ENCODE assay signal across 8 mouse cellular contexts in genomic region chr11:26073638-26074294, GRCm38 (mm10).
DNase-seq lines count a peak whose midpoint lies in the region; ATAC-seq lines count a peak whose summit lies in the region.

No protein-coding gene starts in this region.

- DNase-seq in liver, result peak; percentile 26
- DNase-seq in cerebellum, postnatal 25 days, result peak; percentile 16 to 54
- DNase-seq in frontal cortex, postnatal 36 days (ENCODE audit: low spot score in 2 of 2), result peak; percentile 57 to 79

- no peaks in the 10 kb centered on the region for H3K9me3 ChIP-seq in liver, embryonic 12.5 days (replicated peaks)
- H3K9me3 ChIP-seq in kidney, embryonic 16.5 days (ENCODE audit: low read length), result no peaks in the 10 kb centered on the region
- no peaks in the 10 kb centered on the region for H3K9me3 ChIP-seq in limb, embryonic 13.5 days
- no peaks in the 10 kb centered on the region for H3K9me3 ChIP-seq in neural tube, embryonic 15.5 days (replicated peaks)

- H3K36me3 ChIP-seq in liver, embryonic 12.5 days, result no peaks in the 10 kb centered on the region
- H3K36me3 ChIP-seq in kidney, embryonic 16.5 days (ENCODE audit: insufficient read depth, low read length), result no peaks in the 10 kb centered on the region
- H3K36me3 ChIP-seq in limb, embryonic 13.5 days, result no peaks in the 10 kb centered on the region
- H3K36me3 ChIP-seq in neural tube, embryonic 15.5 days, result no peaks in the 10 kb centered on the region

- no peak for ATAC-seq in liver, embryonic 12.5 days
- peak; percentile 88; the same call in 1 of the 2 replicates for ATAC-seq in kidney, embryonic 16.5 days (ENCODE audit: low FRiP score, low TSS enrichment)
- ATAC-seq in limb, embryonic 13.5 days (ENCODE audit: low FRiP score, low read depth), result peak; percentile 73
- peak; percentile 95 for ATAC-seq in neural tube, embryonic 15.5 days (ENCODE audit: low FRiP score)
- no peak for ATAC-seq in activated CD4-positive, CD25-positive, alpha-beta regulatory T cell, adult 4 months

- WGBS in liver, embryonic 12.5 days (ENCODE audit: insufficient replicate concordance), result 40% methylated on average over 8 of the region's 8 CpGs
- WGBS in kidney, embryonic 16.5 days, result 46% methylated on average over 8 of the region's 8 CpGs
- 45% methylated on average over 8 of the region's 8 CpGs for WGBS in limb, embryonic 13.5 days
- 31% methylated on average over 8 of the region's 8 CpGs for WGBS in neural tube, embryonic 15.5 days

- no peak overlapping the region for H3K27ac ChIP-seq in liver, embryonic 12.5 days
- no peak overlapping the region for H3K27ac ChIP-seq in kidney, embryonic 16.5 days (ENCODE audit: low read length)
- no peak overlapping the region for H3K27ac ChIP-seq in limb, embryonic 13.5 days
- peak overlapping the region; percentile 18 for H3K27ac ChIP-seq in neural tube, embryonic 15.5 days (replicated peaks)

- H3K9ac ChIP-seq in liver, embryonic 12.5 days, result no peak overlapping the region
- H3K9ac ChIP-seq in kidney, embryonic 16.5 days (replicated peaks; ENCODE audit: low read length), result no peak overlapping the region
- no peak overlapping the region for H3K9ac ChIP-seq in limb, embryonic 13.5 days
- no peak overlapping the region for H3K9ac ChIP-seq in neural tube, embryonic 15.5 days (replicated peaks)

- no peak overlapping the region for H3K4me2 ChIP-seq in liver, embryonic 12.5 days
- H3K4me2 ChIP-seq in kidney, embryonic 16.5 days (replicated peaks; ENCODE audit: low read depth, low read length), result no peak overlapping the region
- H3K4me2 ChIP-seq in limb, embryonic 13.5 days (replicated peaks), result no peak overlapping the region
- no peak overlapping the region for H3K4me2 ChIP-seq in neural tube, embryonic 15.5 days

- no peak overlapping the region for H3K4me3 ChIP-seq in liver, embryonic 12.5 days
- no peak overlapping the region for H3K4me3 ChIP-seq in kidney, embryonic 16.5 days (ENCODE audit: low read length)
- H3K4me3 ChIP-seq in limb, embryonic 13.5 days, result no peak overlapping the region
- no peak overlapping the region for H3K4me3 ChIP-seq in neural tube, embryonic 15.5 days (replicated peaks)

- H3K4me1 ChIP-seq in liver, embryonic 12.5 days, result no peaks in the 10 kb centered on the region
- no peaks in the 10 kb centered on the region for H3K4me1 ChIP-seq in kidney, embryonic 16.5 days (ENCODE audit: insufficient read depth, low read length)
- H3K4me1 ChIP-seq in limb, embryonic 13.5 days, result no peaks in the 10 kb centered on the region
- no peaks in the 10 kb centered on the region for H3K4me1 ChIP-seq in neural tube, embryonic 15.5 days

- H3K27me3 ChIP-seq in liver, embryonic 12.5 days (replicated peaks), result no peaks in the 10 kb centered on the region
- no peaks in the 10 kb centered on the region for H3K27me3 ChIP-seq in kidney, embryonic 16.5 days (ENCODE audit: insufficient read depth, low read length)
- no peaks in the 10 kb centered on the region for H3K27me3 ChIP-seq in limb, embryonic 13.5 days
- H3K27me3 ChIP-seq in neural tube, embryonic 15.5 days (replicated peaks), result no peaks in the 10 kb centered on the region

Comparison
In these comparisons a context has a peak if more than half of its experiments do, and no peak if none do; other contexts are left out.
1. ATAC-seq: peak in kidney, embryonic 16.5 days (single experiment), limb, embryonic 13.5 days (single experiment) and neural tube, embryonic 15.5 days (single experiment); none in liver, embryonic 12.5 days (single experiment) and activated CD4-positive, CD25-positive, alpha-beta regulatory T cell, adult 4 months (single experiment).
2. Peak in every context shown above with its lines, with median percentiles within 50 percentile points of each other: DNase-seq.